Mouse (Mus musculus) heart, postnatal 14 days (tissue): ENCODE data around the gene Cabp2. TPM values are rescaled to one million over a fixed set of nuclear protein-coding genes. Genes with fewer than 3 reads are reported as not detected.

Experiments used
- DNase-seq, 2 experiments: peaks; one replicate each; pipeline ENCODE4 v3.0.0; 2021 to 2022
- intact Hi-C: fragments of 180-260 bp; cut with DNase I; formaldehyde crosslinking; loops from one replicate; pipeline ENCODE4 v1.15.1; 2025
- total RNA-seq, 2 experiments: library from RNA; stranded (reverse); gene quantifications; 2 replicates each; pipeline ENCODE4 v1.2.3; 2021

Cabp2 gene
- total RNA-seq, 2 experiments from 2014 or later = not detected

DNA sequence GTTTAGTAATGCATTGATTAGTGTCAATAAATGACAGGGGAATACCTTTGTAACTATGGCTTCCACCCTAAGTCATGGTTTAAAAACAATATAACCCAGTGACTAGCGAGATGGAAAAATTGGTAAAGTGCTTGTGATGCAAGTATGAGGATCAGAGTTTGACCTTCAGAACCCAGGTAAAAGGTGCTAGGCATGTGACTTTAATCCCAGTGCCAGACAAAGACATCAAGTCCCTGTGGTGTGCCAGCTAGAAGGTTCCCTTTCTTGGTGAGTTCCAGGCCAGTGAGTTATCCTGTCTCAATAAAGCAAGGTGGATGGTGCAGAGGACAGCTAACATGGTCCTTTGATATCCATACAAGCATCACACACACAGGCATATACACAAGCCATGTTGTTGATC lies 5.8 kb upstream of the Cabp2 start:
- intact Hi-C loops = no loop called here
- no peak for DNase-seq

DNA sequence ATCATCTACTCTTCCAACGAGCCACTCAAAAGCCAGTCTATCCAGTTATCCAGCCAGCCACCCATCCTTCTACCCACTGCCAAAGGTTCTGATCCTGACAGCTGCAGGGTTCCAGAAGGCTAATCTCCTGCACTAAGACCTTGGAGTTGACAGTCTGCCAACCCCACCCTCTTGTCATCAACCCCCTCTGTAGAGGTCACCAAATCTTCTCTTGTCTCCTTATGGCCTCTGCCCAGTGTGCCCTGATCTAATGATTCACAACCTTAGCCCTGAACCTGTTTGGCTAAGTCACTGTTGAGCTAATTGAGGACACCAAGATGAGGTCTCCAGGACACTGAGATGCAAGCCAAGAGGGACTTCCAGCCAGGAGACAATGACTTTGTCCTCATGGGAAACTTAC lies 1.8 kb upstream of the Cabp2 start:
- DNase-seq = no peak
- intact Hi-C loops = no loop called here

DNA sequence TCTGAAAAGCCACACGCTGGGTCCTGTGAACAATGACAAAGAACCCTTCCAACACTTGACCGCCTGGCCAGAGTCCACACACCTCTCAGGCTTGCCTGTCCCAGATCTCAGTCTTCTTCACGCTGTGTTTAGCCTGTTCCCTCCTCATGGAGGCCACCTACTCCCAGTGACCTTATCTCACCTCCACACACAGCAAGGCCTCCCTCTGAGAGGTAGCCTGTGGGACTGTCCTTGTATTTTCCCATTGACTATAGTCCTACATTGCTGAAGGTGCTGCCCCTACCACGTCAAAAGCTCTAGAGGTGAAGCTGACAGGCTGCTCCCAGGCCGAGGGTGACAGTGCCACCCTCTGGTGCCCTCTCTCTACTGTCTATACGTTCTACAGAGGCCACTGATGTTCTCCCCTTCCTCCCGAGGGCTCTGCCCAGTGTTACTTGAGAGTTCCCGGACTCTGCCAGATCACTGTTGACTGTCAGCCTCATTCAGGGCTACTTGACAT lies 818 bp upstream of the Cabp2 start:
- intact Hi-C loops = loop anchor here (2.0 kb wide), 1 partner anchor 28 kb away; no protein-coding TSS in a partner anchor
- DNase-seq = no peak

DNA sequence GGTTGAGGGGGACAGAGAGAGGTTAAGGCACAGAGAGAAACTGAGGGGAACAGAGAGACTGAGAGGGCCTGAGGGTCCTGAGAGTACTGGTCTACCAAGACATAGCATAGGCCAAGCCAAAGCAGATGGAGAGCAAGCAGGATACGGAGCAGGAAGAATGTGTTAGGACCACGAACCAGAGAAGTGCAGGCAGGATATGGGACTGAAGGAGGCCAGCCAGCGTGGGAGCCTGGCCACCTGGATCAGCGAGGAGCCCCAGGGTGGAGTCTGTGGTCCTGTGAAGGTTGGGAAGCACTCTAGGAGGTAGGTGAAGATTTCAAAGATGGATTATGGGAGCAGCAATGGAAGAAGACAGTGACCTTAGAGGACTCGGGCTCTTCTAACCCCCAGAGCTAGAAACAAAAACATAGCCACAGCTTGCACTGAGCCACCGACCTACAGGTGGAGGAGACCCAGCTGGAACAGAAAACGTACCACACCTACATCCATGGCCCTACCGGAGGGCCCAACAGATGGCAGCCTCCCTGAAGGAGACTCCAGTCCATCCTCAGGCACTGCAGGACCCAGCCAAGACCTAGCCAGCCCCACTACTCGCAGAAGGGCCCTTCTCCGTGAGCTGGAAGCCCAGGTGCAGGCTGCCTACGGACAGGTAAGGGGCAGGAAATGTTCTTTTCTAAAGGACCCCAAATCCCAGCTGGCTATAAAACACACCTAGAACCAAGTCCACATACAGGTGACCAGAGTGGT lies 1.0 kb downstream of the Cabp2 start:
- intact Hi-C loops = no loop called here
- DNase-seq = no peak

DNA sequence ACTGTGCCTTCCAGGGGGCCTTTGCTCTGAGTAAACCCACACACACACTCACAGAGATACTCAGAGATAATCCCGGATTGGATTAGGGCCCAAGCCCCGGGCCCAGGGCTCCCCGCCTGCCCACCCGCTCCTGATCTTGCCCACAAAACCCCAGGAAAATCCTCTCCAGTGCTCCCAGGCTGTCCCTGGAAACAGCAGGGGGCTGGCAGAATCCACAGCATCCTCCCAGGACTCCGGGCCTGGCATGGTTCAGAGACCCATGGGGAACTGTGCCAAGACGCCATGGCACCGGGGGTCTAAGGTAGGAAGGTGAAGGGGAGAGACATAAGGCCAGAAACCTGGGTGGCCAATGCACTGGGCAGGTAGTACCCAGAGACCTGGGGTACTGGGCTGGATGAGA lies 1.9 kb downstream of the Cabp2 start:
- intact Hi-C loops = no loop called here
- DNase-seq = no peak

- intact Hi-C loops = no loop called here
- DNase-seq = no peak
These were observed 2.4 kb downstream of the Cabp2 start for GRCm38 (mm10) chr19:4083826-4084225.

DNA sequence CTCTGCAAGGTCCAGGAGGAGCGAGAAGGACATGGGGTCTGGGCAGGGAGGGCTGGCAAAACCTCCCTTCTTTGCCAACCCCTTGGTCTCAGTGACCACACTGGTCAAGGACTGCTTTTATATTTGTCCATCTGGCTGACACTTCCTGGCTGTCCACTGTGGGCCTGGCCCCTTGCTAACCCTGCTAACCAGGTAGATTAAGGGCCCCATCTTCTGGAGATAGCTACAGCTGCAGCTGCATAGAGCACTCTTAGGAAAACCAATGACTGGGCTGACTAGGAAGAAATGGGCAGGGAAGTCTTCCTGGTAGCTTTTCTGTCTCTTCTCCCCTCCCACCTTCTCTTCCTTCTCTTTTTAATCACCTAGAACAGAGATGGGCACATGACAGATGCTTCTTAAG lies 3.6 kb downstream of the Cabp2 start:
- DNase-seq = no peak
- intact Hi-C loops = no loop called here

DNA sequence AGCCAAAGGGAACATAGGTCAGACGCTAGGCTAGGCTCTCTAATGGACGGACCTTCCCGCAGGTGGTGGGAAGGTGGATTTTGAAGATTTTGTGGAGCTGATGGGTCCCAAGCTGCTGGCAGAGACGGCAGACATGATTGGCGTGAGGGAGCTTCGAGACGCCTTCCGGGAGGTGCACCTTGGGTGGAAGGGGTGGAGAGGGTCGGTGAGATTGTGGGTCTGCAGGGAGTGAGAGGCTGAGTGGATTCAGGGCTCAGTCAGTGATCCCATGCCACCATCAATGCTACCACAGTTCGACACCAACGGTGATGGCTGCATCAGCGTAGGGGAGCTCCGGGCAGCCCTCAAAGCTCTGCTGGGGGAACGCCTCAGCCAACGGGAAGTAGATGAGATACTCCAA lies 4.8 kb downstream of the Cabp2 start:
- no peak for DNase-seq
- intact Hi-C loops = no loop called here

- DNase-seq = peak in 1 of 2 experiments; percentile 20
- intact Hi-C loops = no loop called here
These were observed 5.7 kb downstream of the Cabp2 start for GRCm38 (mm10) chr19:4087090-4087489.

DNA sequence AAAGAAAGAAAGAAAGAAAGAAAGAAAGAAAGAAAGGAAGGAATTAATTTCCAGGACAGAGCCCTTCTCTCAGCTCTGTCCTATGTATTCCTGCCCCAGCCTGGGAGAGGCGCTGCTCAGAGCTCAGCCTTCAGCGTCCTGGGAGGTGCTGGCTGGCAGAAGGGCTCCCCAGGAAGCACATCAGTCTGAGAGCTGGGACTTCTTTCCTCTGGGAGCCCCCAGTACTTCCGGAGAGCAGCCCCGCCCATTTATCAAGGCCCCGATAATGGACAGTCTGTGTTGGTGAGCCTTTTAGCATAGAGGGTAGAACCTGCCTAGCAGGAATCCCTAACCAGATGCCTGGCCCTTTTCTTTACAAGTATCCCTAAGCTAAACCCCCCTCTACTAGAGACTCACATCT lies 6.8 kb downstream of the Cabp2 start:
- intact Hi-C loops = no loop called here

DNA sequence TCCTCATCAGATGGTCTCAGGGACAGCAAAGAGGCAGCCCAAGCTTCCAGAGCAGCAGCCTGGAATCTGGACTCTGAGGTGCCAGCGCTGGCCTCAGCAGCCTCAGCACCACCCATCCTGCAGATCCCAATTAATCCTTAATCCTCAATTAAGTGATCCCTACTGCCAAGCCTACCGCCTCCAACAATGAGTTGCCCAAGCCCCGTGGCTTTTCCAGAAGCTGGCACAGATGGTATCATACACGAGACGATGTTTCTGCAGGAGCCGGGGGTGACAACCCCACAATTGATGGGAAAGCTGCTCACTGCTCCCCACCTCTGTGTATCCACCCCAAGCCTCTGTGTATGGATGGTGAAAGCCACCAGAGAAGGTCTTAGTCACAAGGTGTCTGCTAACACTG lies 7.8 kb downstream of the Cabp2 start:
- intact Hi-C loops = no loop called here

More for the DNA sequence above, 6.8 kb downstream of the Cabp2 start:
- DNase-seq = no peak

DNA sequence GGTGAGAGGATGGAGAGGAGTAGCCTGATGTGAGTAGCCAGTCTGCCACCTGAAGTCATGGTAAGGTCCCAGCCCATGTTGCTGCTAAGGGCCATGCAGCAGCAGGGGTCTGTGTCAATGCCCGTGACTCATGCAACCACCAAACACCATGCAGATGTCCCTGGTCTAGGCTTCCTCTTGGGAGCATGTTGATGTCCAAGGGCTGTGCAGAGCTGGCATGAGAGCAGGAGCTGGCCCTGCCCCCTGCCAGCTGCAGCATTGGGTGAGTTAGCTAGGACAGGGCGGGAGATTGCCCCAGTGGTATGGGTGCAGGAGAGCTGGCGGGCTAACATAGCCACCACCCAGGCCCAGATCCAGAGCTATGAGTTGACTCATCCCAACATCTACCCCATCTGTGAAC lies 9.1 kb downstream of the Cabp2 start:
- intact Hi-C loops = no loop called here
- DNase-seq = no peak

More for the DNA sequence above, 7.8 kb downstream of the Cabp2 start:
- no peak for DNase-seq

GRCm38 (mm10) chr19:4091383-4091782 lies 10.0 kb downstream of the Cabp2 start:
- intact Hi-C loops = no loop called here
- no peak for DNase-seq

GRCm38 (mm10) chr19:4092750-4093149 lies 11.4 kb downstream of the Cabp2 start:
- DNase-seq = no peak
- intact Hi-C loops = no loop called here

GRCm38 (mm10) chr19:4093772-4094171 lies 12.4 kb downstream of the Cabp2 start:
- no peak for DNase-seq
- intact Hi-C loops = no loop called here

DNA sequence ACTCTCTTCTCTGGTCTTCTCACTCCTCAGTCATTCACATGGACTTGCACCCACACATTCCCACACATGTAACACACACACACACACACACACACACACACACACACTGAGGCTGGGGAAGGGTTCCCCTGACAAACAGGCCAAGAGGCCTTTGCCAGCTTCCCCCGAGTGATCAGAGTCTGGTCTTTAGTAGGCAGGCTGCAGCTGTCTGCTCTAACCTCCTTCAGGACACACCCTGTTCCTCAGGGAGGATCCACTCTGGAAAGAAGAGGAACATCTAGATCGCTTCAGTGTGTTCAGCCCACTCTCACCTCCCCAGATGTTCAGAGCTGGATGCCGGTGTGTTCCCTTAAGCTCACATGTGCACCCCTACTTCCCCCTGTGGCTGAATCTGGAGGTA lies 13.0 kb downstream of the Cabp2 start:
- intact Hi-C loops = no loop called here
- DNase-seq = no peak

DNA sequence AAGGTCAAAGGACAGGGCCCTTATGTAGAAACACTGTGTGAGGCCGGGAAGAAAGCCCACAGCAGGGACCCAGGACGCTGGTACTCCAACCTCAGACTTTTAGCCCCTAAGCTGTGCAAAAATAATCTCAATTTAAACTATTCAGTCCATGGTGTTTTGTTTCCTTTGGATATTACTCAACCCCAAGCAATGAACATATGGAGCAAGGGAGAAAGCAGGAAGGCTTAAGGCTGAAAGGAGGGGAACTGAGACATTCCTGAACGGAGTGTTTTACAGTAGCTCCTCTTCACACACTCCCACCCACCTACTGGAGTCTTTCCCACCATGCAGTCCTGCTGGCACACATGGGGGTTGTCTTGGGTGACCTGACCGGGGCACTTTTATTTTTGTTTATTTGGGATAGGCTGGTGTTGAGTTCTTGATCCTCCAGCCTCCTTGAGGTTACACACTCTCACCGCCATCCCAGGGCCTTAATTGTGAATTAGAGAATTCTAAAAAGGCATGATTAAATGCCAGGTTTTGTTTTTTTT lies 13.5 kb downstream of the Cabp2 start:
- no peak for DNase-seq
- intact Hi-C loops = no loop called here

- intact Hi-C loops = no loop called here
- no peak for DNase-seq
These were observed 14.4 kb downstream of the Cabp2 start for GRCm38 (mm10) chr19:4095802-4096201.

DNA sequence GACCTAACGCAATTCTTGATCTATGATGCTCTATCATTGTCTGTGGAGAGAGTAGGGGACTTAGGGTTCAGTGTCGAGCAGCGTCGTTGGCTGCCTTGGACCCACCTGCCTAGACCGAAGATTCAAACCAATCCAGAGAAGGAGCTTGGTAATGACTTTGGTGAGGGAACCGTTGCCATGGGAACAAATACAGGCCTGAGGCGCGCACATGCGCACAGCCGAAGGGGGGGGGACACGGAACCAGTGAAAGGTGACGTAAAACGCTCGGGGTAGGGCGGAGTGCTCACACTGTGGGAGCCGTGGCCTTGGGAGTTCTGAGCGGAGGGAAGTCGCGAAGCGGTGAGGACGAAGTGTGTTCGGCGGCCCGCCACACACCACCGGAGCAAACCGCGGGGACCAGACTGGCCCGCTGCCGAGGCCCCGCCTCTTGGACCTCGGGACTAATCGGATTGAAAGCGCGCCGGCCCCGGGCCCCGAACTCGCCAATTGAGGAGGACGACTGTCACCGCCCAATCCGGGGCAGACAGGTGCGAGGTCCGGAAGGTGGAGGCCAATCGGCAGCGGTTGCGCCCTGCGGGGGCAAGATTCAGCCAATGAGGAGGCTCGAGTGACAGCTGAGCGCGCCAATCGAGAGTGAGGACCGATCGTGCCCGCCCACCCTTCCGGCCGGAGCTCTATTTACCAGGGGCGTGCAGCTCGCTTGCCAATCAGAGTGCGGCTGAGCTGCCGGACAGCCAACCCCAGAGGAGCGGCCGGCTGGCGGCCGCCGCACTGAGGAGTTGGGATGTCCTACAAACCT lies 15.5 kb downstream of the Cabp2 start, which contains the start of gene Cdk2ap2:
Cdk2ap2 (plus strand) TSS at position 541 of the 799 bp plus-strand sequence.
- peak; percentile 99 for DNase-seq
- intact Hi-C loops = no loop called here

GRCm38 (mm10) chr19:4097441-4097825 lies 16.1 kb downstream of the Cabp2 start:
- DNase-seq = no peak
- intact Hi-C loops = no loop called here

GRCm38 (mm10) chr19:4098426-4098825 lies 17.0 kb downstream of the Cabp2 start:
- no peak for DNase-seq
- intact Hi-C loops = loop anchor here (2.0 kb wide), 1 partner anchor 130 kb away; no protein-coding TSS in a partner anchor
